In the genomic region with DNA sequence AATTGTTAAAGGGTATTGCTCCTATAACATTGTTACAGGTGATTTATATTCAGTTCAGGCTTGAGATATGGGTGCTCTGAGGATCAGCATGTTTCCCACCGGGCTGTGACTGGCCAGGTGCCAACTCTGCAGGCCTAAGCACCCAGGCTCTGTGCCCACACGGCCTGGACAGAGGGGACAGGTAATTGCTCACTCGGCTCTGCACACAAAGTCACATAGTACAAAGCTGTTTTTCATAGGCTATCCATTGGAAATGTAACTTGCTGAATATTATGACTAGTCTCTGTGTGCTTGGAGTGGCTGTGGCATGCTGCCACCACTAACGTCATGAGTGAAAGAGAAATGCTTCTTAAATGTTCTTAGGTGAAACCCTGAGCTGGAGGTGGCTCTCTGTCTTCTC, we compare ENCODE assay signal across 12 mouse cellular contexts.
A peak's percentile ranks its signal among the peaks of the same experiment; 100 is the strongest.
DNase-seq lines count a peak whose midpoint lies in the region; ATAC-seq lines count a peak whose summit lies in the region.
"Had no signal": no experiment of that assay in that cellular context is flagged by ENCODE, and none has a peak within 500 bp of the region (broad histone marks: within the 10 kb centered on the region; RNA-seq: fewer than 3 reads in every experiment).

No protein-coding gene starts in this region.

- peak; percentile 25 for DNase-seq in embryonic facial prominence, embryonic 14.5 days (ENCODE audit: low spot score)
- DNase-seq in embryonic facial prominence, embryonic 10.5 days (ENCODE audit: low spot score) = no peak
- DNase-seq in left cerebral cortex, postnatal 4 days = peak; percentile 56
- no peak for DNase-seq in left cerebral cortex, adult 8-10 months (ENCODE audit: low spot score in 2 of 2)
- peak; percentile 4 to 44 for DNase-seq in adrenal gland, postnatal 36 days
- peak; percentile 74 to 83 for DNase-seq in cerebellum, postnatal 25 days
- DNase-seq in layer of hippocampus, postnatal 10 days (ENCODE audit: low spot score in 2 of 2) = no peak
- DNase-seq in ovary, postnatal 36 days (ENCODE audit: low spot score) = no peak
- DNase-seq: thymus, postnatal 36 days had no signal

- H3K27ac ChIP-seq in embryonic facial prominence, embryonic 14.5 days (replicated peaks; ENCODE audit: low read depth, low read length) = no peak overlapping the region
- no peak overlapping the region for H3K27ac ChIP-seq in embryonic facial prominence, embryonic 10.5 days (replicated peaks)
- H3K27ac ChIP-seq: forebrain, embryonic 15.5 days; hindbrain, embryonic 12.5 days; limb, embryonic 12.5 days had no signal

- H3K9ac ChIP-seq in embryonic facial prominence, embryonic 14.5 days (ENCODE audit: low read depth, low read length) = no peak overlapping the region
- H3K9ac ChIP-seq: forebrain, embryonic 15.5 days; hindbrain, embryonic 12.5 days; limb, embryonic 12.5 days had no signal

- no peaks in the 10 kb centered on the region for H3K4me1 ChIP-seq in embryonic facial prominence, embryonic 14.5 days (ENCODE audit: control insufficient read depth, insufficient read depth, low read length)
- 0 out of 2 replicates have a peak, but pooled peaks cover 3% of the 10 kb centered on the region for H3K4me1 ChIP-seq in embryonic facial prominence, embryonic 10.5 days
- H3K4me1 ChIP-seq: hindbrain, embryonic 12.5 days; limb, embryonic 12.5 days had no signal

- WGBS in embryonic facial prominence, embryonic 14.5 days = 56% methylated on average over 4 of the region's 4 CpGs
- WGBS in embryonic facial prominence, embryonic 10.5 days = 88% methylated on average over 4 of the region's 4 CpGs

- no peaks in the 10 kb centered on the region for H3K36me3 ChIP-seq in embryonic facial prominence, embryonic 14.5 days (ENCODE audit: control insufficient read depth, insufficient read depth, low read length)
- H3K36me3 ChIP-seq in embryonic facial prominence, embryonic 10.5 days (replicated peaks) = no peaks in the 10 kb centered on the region
- H3K36me3 ChIP-seq: forebrain, embryonic 15.5 days; hindbrain, embryonic 12.5 days; limb, embryonic 12.5 days had no signal

- no peak overlapping the region for H3K4me2 ChIP-seq in embryonic facial prominence, embryonic 14.5 days (ENCODE audit: low read depth, low read length)
- H3K4me2 ChIP-seq: forebrain, embryonic 15.5 days; hindbrain, embryonic 12.5 days; limb, embryonic 12.5 days had no signal

- H3K9me3 ChIP-seq in embryonic facial prominence, embryonic 14.5 days (ENCODE audit: control insufficient read depth, low read length) = no peaks in the 10 kb centered on the region
- H3K9me3 ChIP-seq in embryonic facial prominence, embryonic 10.5 days = no peaks in the 10 kb centered on the region
- H3K9me3 ChIP-seq: forebrain, embryonic 15.5 days; hindbrain, embryonic 12.5 days; limb, embryonic 12.5 days had no signal

- intact Hi-C loops in left cerebral cortex, postnatal 4 days (cut with DNase I) = no loop called here

- no peak for ATAC-seq in embryonic facial prominence, embryonic 14.5 days (ENCODE audit: low read depth)
- ATAC-seq: forebrain, embryonic 15.5 days had no signal

- H3K4me3 ChIP-seq in embryonic facial prominence, embryonic 14.5 days (ENCODE audit: low read depth, low read length) = no peak overlapping the region
- H3K4me3 ChIP-seq in embryonic facial prominence, embryonic 10.5 days = no peak overlapping the region
- H3K4me3 ChIP-seq: forebrain, embryonic 15.5 days; hindbrain, embryonic 12.5 days; limb, embryonic 12.5 days had no signal

- H3K27me3 ChIP-seq in embryonic facial prominence, embryonic 14.5 days (replicated peaks; ENCODE audit: control insufficient read depth, insufficient read depth, low read length) = no peaks in the 10 kb centered on the region
- H3K27me3 ChIP-seq in embryonic facial prominence, embryonic 10.5 days (replicated peaks; ENCODE audit: low read depth, poor library complexity, severe bottlenecking) = no peaks in the 10 kb centered on the region
- H3K27me3 ChIP-seq: forebrain, embryonic 15.5 days; hindbrain, embryonic 12.5 days; limb, embryonic 12.5 days had no signal

Comparison
In these comparisons a context has a peak if more than half of its experiments do, and no peak if none do; other contexts are left out.
1. DNase-seq: peak in embryonic facial prominence, embryonic 14.5 days (single experiment), left cerebral cortex, postnatal 4 days (single experiment), adrenal gland, postnatal 36 days (2 of 2) and cerebellum, postnatal 25 days (2 of 2); none in embryonic facial prominence, embryonic 10.5 days (single experiment), left cerebral cortex, adult 8-10 months (0 of 2), layer of hippocampus, postnatal 10 days (0 of 2) and ovary, postnatal 36 days (single experiment).